Mouse (Mus musculus) lung, postnatal 36 days (tissue): Measurements from ENCODE around the gene Slc13a5.
A peak's percentile ranks its signal among the peaks of the same experiment; 100 is the strongest.

Experiments used
- DNase-seq: peaks from one replicate; pipeline ENCODE4 v3.0.0; 2022; ENCODE audit warnings: mixed read lengths

The Slc13a5 gene

DNA sequence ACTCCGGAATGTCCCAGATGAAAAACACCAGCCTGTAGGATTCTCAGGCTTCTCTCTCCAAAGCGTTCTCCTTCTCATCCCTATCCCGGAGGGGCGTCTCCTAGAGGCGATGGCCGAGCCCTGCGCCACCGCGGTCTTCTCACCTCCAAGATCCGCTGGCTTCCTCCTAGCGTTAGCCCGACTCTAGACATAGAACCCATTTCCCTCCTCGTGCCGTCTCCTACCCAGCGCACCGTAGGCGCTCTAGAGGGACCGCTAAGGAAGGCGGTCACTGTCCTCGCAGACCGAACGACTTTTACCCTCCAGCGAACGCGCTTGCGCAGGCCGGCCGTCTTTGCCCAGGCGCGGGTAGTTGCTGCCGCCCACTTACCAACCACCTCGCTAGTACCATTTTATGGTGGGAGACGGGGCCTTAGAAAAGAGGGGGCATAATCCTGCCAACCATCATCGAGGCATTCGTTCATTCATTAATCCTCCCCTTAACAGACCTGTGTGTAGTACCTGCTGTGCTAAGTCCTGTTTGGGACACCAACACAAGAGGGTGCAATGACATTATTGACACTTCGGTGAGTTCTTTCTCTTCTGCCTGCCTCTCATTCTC is at the start of gene Slc13a5:
Slc13a5 (minus strand) TSS at position 263 of the 601 bp plus-strand sequence.
- no peak for DNase-seq

- no peak for DNase-seq
Measured at GRCm38 (mm10) chr11:72314151-72314895, 47.3 kb upstream of the Slc13a5 start, which contains the start of gene Fbxo39. Gene Fbxo39, plus strand, starts transcription at chr11:72314444.

- no peak for DNase-seq
Measured at GRCm38 (mm10) chr11:72311355-72312001, 44.5 kb upstream of the Slc13a5 start.

- no peak for DNase-seq
Measured at GRCm38 (mm10) chr11:72310491-72310890, 43.5 kb upstream of the Slc13a5 start.

DNA sequence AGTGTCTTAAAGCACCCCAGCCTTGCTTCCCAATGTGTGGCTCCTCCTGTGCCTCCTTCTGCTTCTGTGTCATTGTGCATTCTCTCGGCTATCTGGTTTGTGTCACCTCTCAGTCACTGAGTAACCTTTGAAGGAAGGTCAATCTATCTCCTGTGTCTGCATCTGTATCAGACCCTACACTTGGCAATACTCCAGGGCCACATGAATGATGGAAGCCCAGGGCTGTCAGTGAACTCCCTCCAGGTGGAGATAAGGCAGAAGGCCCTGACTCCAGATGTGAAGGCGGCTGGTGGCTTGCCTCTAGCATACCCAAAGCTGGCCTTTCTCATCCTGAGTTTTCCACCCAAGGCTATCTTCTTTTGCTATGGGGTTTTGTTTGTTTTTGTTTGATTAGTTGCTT is 42.0 kb upstream of the Slc13a5 start:
- DNase-seq, result no peak

GRCm38 (mm10) chr11:72307461-72307860 is 40.4 kb upstream of the Slc13a5 start:
- DNase-seq, result no peak

DNA sequence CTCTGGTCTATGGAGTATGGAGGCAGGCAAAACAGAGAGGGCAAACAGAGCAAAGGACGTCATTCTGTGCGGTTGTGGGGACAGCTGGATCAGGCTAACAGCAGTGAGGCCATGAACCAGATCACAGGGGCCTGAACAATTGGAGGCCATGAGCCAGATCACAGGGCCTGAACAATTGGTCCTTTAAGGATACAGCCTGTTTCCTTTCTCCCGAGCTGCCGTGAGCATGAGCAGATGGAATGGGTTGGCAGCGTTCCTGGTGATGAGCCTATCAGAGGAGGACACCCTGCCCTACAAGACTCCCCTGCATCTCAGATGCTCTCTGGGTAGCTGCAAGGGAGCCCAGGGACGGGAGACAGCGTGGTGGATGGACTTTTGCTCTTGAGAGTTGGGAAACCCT is 35.2 kb upstream of the Slc13a5 start:
- DNase-seq, result peak; percentile 74

GRCm38 (mm10) chr11:72301334-72301733 is 34.3 kb upstream of the Slc13a5 start, which contains the start of gene Xaf1:
Gene Xaf1, plus strand, starts transcription at chr11:72301629.
- peak; percentile 91 for DNase-seq

DNA sequence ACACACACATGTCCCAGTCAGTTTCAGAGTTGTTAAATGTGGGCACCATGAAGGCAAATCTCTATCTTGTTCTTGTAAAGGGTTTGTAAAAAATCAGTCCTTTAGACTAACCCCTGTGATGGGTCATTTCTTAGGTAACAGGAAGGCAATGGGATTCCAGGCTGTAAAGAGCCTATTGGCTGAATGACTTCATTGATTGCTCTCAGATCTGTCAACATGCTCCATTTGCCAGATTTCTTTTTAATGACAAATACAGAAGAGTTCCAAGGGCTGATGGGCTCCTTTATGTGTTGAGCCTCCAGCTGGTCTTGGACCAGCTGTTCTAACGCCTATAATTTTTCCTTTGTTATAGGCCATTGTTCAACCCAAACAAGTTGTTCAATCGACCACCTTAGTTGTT is 26.1 kb upstream of the Slc13a5 start:
- DNase-seq, result no peak

- DNase-seq, result no peak
Measured at GRCm38 (mm10) chr11:72287543-72287942, 20.5 kb upstream of the Slc13a5 start.

DNA sequence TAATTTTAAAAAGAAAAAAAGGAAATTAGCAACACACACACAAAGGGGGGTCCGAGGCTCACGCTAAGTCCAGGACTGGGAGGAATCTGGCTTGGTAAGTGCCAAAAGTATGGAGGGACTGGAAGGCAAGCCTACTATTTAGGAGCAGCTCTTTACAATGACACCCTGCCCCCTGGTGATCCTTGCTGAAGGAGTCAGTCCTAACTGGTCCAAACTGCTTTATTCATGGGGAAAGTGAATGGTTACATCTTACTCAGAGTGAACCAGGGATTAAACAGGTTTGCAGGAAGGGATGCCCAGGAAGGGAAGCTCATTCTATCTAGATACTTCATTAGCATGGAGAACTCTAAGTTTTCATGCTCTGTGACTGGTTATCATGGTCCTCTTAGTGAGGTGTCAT is 20.1 kb upstream of the Slc13a5 start:
- no peak for DNase-seq

- DNase-seq, result no peak
Measured at GRCm38 (mm10) chr11:72286651-72287050, 19.6 kb upstream of the Slc13a5 start.

DNA sequence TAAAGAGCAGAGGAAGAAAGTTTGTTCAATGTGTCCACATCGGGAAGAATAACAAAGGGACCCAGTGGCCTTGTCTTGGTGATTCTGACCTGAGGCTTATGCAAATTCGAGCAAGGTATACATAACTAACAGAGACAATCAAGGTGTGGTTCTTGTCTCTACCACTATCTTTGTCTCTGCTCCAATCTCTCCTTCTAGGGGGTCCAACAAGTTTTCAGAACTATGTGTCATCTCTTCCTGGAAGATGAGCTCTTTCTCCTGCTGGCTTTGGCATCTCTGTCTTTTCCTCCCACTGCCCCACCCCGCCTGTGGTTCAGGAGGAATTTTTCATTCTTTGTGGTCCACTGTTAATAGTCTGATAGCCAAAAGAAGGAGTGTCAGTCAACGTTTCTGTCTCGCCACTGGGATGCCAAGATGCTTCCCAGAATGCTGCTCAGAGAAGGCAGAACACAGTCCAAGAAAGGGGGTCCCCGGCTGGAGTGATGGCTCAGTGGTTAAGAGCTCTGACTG is 19.0 kb upstream of the Slc13a5 start:
- no peak for DNase-seq

- no peak for DNase-seq
Measured at GRCm38 (mm10) chr11:72284532-72285182, 17.6 kb upstream of the Slc13a5 start.

GRCm38 (mm10) chr11:72283486-72284224 is 16.6 kb upstream of the Slc13a5 start:
- DNase-seq, result no peak

DNA sequence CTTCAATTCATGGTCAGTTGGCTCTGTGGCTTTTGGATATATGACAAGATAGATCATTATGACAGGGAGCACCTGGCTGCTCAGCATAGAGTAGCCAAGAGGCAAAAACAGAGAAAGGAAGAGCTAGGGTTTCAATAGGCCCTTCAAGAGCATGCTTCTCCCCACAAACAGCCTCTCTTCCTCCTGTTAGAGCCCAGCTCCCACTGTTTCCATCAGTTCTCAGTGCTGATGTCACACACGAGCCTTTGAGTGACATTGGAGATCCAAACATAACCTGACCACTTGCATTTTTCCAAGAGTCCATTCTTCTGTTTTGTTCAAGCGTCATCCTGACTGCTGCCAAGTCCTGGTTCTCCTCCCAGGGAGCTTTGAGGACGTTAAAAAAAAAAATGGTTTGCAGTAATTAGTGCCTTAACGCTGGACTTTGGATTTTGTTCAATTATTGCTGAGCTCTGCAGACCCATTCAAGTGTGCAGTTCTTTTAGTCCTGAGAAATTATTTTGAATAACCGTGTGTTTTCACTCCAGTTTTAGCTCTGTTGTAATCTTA is 14.9 kb upstream of the Slc13a5 start:
- DNase-seq, result no peak

DNA sequence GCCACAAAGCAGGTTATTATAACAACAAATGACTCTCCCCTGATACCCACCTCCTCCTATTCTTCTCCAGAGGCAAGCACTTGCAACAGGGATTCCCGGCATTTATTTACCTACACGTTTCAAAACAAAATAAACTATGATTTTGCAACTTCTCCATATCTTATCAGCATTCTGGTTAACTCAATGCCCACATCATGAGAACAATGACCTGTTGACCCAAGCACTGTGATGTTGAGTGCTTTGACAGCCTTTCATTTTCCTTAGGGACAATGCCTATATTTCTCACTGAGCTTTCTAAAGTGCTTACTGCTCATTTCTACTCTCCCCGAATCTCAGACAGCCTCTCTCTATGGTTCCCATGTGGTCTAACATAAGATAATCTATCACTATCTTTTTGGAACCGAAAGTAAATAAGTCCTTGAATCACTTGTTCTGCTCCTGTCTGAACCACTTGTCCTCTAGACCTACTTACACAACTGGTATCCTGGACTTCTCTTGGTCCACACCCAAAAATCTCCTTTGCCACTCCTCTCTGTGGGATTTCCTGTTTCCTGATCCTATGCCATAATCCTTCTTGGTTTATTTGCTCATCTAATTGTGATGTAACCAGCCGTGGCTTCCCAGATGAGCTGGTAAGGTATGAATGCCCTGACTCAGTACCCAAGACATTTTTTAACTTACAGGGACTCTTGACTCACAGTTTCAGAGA is 14.3 kb upstream of the Slc13a5 start:
- DNase-seq, result no peak

- DNase-seq, result no peak
Measured at GRCm38 (mm10) chr11:72273341-72273740, 6.3 kb upstream of the Slc13a5 start.

- no peak for DNase-seq
Measured at GRCm38 (mm10) chr11:72271761-72272160, 4.7 kb upstream of the Slc13a5 start.

DNA sequence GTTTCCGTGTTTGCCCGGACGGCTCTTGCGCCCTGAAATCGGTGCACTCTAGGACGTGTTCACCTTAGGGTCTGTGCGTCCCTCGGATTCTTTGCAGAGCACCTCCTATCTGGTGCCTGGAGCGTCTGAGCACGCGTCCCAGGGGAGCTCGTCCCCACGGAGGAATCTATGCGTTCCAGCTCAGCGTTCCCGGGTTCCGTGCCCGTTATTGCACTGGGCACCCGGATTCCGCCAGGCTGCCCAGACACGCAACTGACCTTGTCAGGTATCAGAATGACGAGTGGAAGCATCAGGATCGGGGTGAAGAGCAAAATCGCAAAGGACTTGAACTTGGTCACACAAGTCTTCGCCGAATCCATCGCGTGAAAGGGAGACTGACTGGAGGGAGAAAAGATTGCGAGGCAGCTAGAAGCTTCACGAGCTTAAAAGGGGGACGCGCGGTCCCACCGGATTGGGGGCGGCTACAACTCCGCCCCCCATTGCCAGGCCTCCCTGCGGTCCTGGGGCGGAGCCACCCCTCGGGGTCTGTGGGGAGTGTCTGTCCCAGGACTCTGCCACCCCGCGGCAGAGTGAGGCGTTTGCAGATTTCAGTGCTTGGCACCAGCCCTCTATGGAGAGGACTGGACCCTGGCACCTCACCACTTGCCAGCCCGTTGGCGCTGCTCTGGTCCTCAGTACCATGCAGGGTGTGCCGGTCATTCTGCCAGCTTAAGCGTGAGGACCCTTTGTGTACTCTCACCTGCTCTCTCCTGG is 639 bp downstream of the Slc13a5 start:
- peak; percentile 41 for DNase-seq

DNA sequence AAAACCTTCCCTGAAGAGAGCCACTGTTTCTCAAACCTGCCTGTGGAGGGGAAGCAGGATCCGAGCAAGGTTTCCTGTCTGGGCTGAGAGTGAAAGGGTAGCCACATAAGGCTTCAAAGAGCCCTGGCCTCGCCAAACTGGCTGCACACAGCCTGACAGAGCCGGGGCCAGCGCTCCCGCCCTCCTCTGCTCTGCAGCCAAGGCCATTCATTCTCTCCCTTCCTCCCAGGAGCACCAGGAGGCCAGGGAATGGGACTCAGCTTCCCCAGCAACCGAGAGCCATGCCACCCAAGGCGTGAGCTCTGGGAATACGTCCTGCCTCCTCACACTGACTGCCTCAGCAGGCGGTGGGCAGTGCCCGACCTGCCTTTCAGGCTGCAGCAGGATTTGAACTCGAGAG is 1.5 kb downstream of the Slc13a5 start:
- no peak for DNase-seq
